Mouse (Mus musculus) intestine, embryonic 16.5 days (tissue): ENCODE measurements around the gene Grk2. TPM values are rescaled to one million over a fixed set of nuclear protein-coding genes. Genes with fewer than 3 reads are reported as not detected.
A peak's percentile ranks its signal among the peaks of the same experiment; 100 is the strongest.

Experiments used
- ATAC-seq: fragments of 200-750 bp; cut with Nextera tagmentation; 2 replicates; pipeline ENCODE4 v1.8.0; 2017; ENCODE audit warnings: moderate TSS enrichment, moderate library complexity
- H3K27ac ChIP-seq: fragments of 300-500 bp; sonication (generic); 2 replicates; pipeline ENCODE4 v1.5.1; 2014; ENCODE audit warnings: mild to moderate bottlenecking, low read length
- H3K27me3 ChIP-seq: fragments of 300-500 bp; sonication (generic); replicated peaks from 2 replicates; pipeline ENCODE4 v1.6.1; 2014; ENCODE audit warnings: low read length, control low read depth, mixed read lengths; ENCODE audit not compliant: control insufficient read depth, insufficient read depth
- H3K36me3 ChIP-seq: fragments of 300-500 bp; sonication (generic); 2 replicates; pipeline ENCODE4 v1.6.1; 2014; ENCODE audit warnings: low read length, control low read depth; ENCODE audit not compliant: control insufficient read depth, insufficient read depth
- H3K4me1 ChIP-seq: fragments of 300-500 bp; sonication (generic); 2 replicates; pipeline ENCODE4 v1.6.1; 2014; ENCODE audit warnings: low read length, control low read depth, mixed read lengths; ENCODE audit not compliant: control insufficient read depth, insufficient read depth
- H3K4me2 ChIP-seq: fragments of 300-500 bp; sonication (generic); 2 replicates; pipeline ENCODE4 v1.6.1; 2014; ENCODE audit warnings: low read depth, low read length, control low read depth
- H3K4me3 ChIP-seq: fragments of 300-500 bp; sonication (generic); 2 replicates; pipeline ENCODE4 v1.5.1; 2014; ENCODE audit warnings: mild to moderate bottlenecking, low read length
- H3K9ac ChIP-seq: fragments of 300-500 bp; sonication (generic); 2 replicates; pipeline ENCODE4 v1.6.1; 2014; ENCODE audit warnings: low read depth, low read length
- H3K9me3 ChIP-seq: fragments of 300-500 bp; sonication (generic); 2 replicates; pipeline ENCODE4 v1.6.1; 2016; ENCODE audit warnings: low read length, control low read depth; ENCODE audit not compliant: control insufficient read depth
- WGBS: fragments of 180-500 bp; shearing (Covaris S2); extraction: QIAGEN DNeasy Blood & Tissue Kit; methylation state at CpG from one replicate; pipeline ENCODE4 v1.1.7; 2014; 5-methylcytosine and 5-hydroxymethylcytosine counted together
- polyA plus RNA-seq: library from polyadenylated mRNA; unstranded; fragments of >200 nt; fragmentation: Nextera tagmentation; extraction: Ambion mirVana; gene quantifications from 2 replicates; pipeline ENCODE4 v1.2.1, GENCODE M21; 2015

The Grk2 gene
- polyA plus RNA-seq, 1 experiment from 2014 or later = 15.3 TPM

DNA sequence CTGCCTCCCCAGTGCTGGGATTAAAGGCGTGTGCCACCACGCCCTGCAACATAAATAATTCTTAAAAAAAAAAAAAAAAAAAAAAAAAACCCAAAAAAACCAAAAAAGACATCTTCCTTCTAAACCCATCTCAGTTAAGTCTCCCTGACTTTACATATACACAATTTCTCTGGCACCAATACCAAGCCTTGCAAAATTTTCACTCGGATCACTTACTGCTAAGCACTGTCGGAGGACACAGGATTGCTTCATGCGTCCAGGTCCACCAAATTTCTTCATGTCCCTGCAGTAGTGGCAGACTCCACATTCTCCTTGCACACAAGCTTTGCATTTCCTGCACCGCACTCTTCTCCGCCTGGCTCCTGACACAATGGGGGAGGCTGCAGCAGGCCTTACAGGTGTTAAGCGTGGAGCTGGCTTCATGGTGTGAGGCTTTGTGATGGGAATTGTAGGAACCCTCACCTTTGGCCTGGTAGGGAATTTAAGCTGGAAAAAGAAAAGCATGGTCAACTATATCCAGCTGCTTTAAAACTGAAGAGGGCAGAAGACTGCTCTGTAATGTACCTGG, 22.8 kb upstream of the Grk2 start:
- no peaks in the 10 kb centered on the region for H3K9me3 ChIP-seq
- 96% methylated on average over 8 of the region's 8 CpGs for WGBS
- ATAC-seq = no peak
- no peaks in the 10 kb centered on the region for H3K27me3 ChIP-seq
- no peak overlapping the region for H3K27ac ChIP-seq
- no peak overlapping the region for H3K4me3 ChIP-seq
- peaks cover 29% of the 10 kb centered on the region for H3K36me3 ChIP-seq
- H3K4me2 ChIP-seq = no peak overlapping the region
- H3K9ac ChIP-seq = no peak overlapping the region
- peaks cover 17% of the 10 kb centered on the region for H3K4me1 ChIP-seq

GRCm38 (mm10) chr19:4326881-4327280, 20.9 kb upstream of the Grk2 start:
- no peak overlapping the region for H3K27ac ChIP-seq
- peaks cover 9% of the 10 kb centered on the region for H3K4me1 ChIP-seq
- 88% methylated on average over 1 of the region's 1 CpGs for WGBS
- no peak overlapping the region for H3K4me2 ChIP-seq
- H3K4me3 ChIP-seq = no peak overlapping the region
- H3K9me3 ChIP-seq = no peaks in the 10 kb centered on the region
- H3K9ac ChIP-seq = no peak overlapping the region
- H3K36me3 ChIP-seq = peaks cover 32% of the 10 kb centered on the region
- H3K27me3 ChIP-seq = no peaks in the 10 kb centered on the region
- no peak for ATAC-seq

GRCm38 (mm10) chr19:4326106-4326505, 20.1 kb upstream of the Grk2 start:
- peaks cover 33% of the 10 kb centered on the region for H3K36me3 ChIP-seq
- H3K4me2 ChIP-seq = no peak overlapping the region
- H3K27me3 ChIP-seq = no peaks in the 10 kb centered on the region
- 85% methylated on average over 3 of the region's 3 CpGs for WGBS
- H3K4me3 ChIP-seq = no peak overlapping the region
- H3K9me3 ChIP-seq = no peaks in the 10 kb centered on the region
- H3K9ac ChIP-seq = no peak overlapping the region
- ATAC-seq = no peak
- H3K4me1 ChIP-seq = peaks cover 4% of the 10 kb centered on the region; the same call in 1 of the 2 replicates
- H3K27ac ChIP-seq = no peak overlapping the region

- Histone ChIP-seq H3K4me2 (no peak overlapping the region), H3K9me3 (no peaks in the 10 kb centered on the region), H3K27me3 (no peaks in the 10 kb centered on the region), H3K9ac (no peak overlapping the region), H3K4me1 (no peaks in the 10 kb centered on the region), H3K36me3 (peaks cover 49% of the 10 kb centered on the region), H3K4me3 (no peak overlapping the region), H3K27ac (no peak overlapping the region)
- WGBS = 93% methylated on average over 3 of the region's 3 CpGs
- ATAC-seq = no peak
Observed at GRCm38 (mm10) chr19:4322134-4322533, 16.1 kb upstream of the Grk2 start.

DNA sequence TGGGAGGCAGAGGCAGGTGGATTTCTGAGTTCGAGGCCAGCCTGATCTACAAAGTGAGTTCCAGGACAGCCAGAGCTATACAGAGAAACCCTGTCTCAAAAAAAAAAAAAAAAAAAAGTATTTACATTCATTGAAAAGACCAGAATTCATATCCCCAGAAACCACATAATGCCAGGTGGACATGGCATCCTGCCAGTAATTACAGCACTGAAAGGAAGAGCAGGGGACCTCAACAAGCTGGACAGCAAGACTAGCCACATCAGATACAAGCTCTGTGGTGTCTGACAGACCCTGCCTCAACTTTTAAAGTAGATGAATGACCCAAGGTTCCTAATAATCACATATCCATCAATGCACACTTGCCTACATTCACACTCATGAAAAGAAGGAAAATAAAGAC, 15.6 kb upstream of the Grk2 start:
- no peak overlapping the region for H3K27ac ChIP-seq
- no peak overlapping the region for H3K4me2 ChIP-seq
- 92% methylated on average over 1 of the region's 1 CpGs for WGBS
- H3K27me3 ChIP-seq = no peaks in the 10 kb centered on the region
- no peak overlapping the region for H3K9ac ChIP-seq
- peaks cover 49% of the 10 kb centered on the region for H3K36me3 ChIP-seq
- no peak overlapping the region for H3K4me3 ChIP-seq
- no peaks in the 10 kb centered on the region for H3K4me1 ChIP-seq
- ATAC-seq = no peak
- no peaks in the 10 kb centered on the region for H3K9me3 ChIP-seq

- WGBS = 77% methylated on average over 4 of the region's 4 CpGs
- 0 out of 2 replicates have a peak, but pooled peaks cover 4% of the 10 kb centered on the region for H3K4me1 ChIP-seq
- peaks cover 35% of the 10 kb centered on the region for H3K36me3 ChIP-seq
- H3K27ac ChIP-seq = no peak overlapping the region
- H3K9me3 ChIP-seq = no peaks in the 10 kb centered on the region
- H3K9ac ChIP-seq = no peak overlapping the region
- no peak for ATAC-seq
- no peak overlapping the region for H3K4me3 ChIP-seq
- no peak overlapping the region for H3K4me2 ChIP-seq
- H3K27me3 ChIP-seq = no peaks in the 10 kb centered on the region
Observed at GRCm38 (mm10) chr19:4319272-4319671, 13.2 kb upstream of the Grk2 start.

- Histone ChIP-seq H3K27me3 (no peaks in the 10 kb centered on the region), H3K4me2 (no peak overlapping the region), H3K36me3 (peaks cover 34% of the 10 kb centered on the region), H3K4me3 (no peak overlapping the region), H3K27ac (no peak overlapping the region), H3K9me3 (no peaks in the 10 kb centered on the region), H3K4me1 (0 out of 2 replicates have a peak, but pooled peaks cover 4% of the 10 kb centered on the region), H3K9ac (no peak overlapping the region)
- ATAC-seq = no peak
- WGBS = 86% methylated on average over 3 of the region's 3 CpGs
Observed at GRCm38 (mm10) chr19:4317181-4317580, 11.2 kb upstream of the Grk2 start.

GRCm38 (mm10) chr19:4315223-4315944, 9.4 kb upstream of the Grk2 start:
- no peaks in the 10 kb centered on the region for H3K27me3 ChIP-seq
- H3K4me3 ChIP-seq = no peak overlapping the region
- H3K9me3 ChIP-seq = no peaks in the 10 kb centered on the region
- H3K4me1 ChIP-seq = 0 out of 2 replicates have a peak, but pooled peaks cover 4% of the 10 kb centered on the region
- peaks cover 23% of the 10 kb centered on the region for H3K36me3 ChIP-seq
- H3K4me2 ChIP-seq = no peak overlapping the region
- 48% methylated on average over 6 of the region's 6 CpGs for WGBS
- peak overlapping the region; percentile 52; the same call in 1 of the 2 replicates for H3K27ac ChIP-seq
- no peak overlapping the region for H3K9ac ChIP-seq
- peak; percentile 39; the same call in 1 of the 2 replicates for ATAC-seq

DNA sequence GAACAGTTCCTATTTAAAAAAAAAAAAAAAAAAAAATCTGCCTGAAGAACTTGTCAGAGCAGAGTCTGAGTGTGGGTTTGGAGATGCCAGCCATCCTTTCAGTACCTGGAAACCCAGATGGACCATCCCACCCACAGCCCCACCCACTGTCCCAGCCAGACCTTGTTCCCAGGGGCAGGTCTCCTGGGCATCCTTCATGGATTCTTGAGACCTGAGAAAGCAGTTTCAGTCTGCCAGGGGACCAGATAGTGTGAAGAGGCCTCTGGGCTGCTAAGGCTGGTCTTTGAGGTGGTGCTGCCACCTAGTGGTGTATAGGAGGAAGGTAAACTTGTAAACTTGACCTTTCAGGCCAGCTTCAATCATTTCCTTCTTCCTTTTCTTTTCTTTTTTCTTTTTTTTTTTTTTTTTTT, 3.8 kb upstream of the Grk2 start:
- peaks cover 7% of the 10 kb centered on the region for H3K4me1 ChIP-seq
- H3K27ac ChIP-seq = no peak overlapping the region
- no peak for ATAC-seq

More for the DNA sequence above, 3.8 kb upstream of the Grk2 start:
- Histone ChIP-seq H3K9me3 (no peaks in the 10 kb centered on the region), H3K4me3 (no peak overlapping the region), H3K4me2 (no peak overlapping the region), H3K9ac (no peak overlapping the region), H3K27me3 (no peaks in the 10 kb centered on the region), H3K36me3 (no peaks in the 10 kb centered on the region)
